ENCODE assay signal across 21 mouse cellular contexts in the genomic region with DNA sequence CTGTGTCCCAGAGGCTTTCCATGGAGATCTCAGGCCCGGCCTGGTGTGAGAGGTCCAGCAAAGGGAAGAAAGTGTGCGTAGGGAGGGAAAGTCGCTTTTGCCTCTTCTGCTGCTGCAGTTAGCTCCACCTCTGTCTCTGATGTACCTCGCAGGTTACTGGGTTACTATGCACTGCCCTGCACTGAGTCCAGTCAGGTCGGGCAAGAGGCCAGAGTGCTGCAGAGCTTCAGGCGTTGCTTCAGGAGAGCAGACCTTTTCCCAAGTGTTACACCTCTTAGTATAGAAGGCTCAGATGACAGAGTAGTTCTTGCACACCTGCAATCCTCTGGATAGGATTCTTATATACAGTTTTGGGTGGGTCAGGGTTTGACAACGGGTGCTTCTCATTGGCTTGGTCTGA.
DNase-seq lines count a peak whose midpoint lies in the region; ATAC-seq and TF ChIP-seq lines count a peak whose summit lies in the region.
"Had no signal": no experiment of that assay in that cellular context is flagged by ENCODE, and none has a peak within 500 bp of the region (broad histone marks: within the 10 kb centered on the region; RNA-seq: fewer than 3 reads in every experiment).

No protein-coding gene starts in this region.

- H3K4me1 ChIP-seq in kidney, embryonic 14.5 days (ENCODE audit: control insufficient read depth, insufficient read depth, low read length), result no peaks in the 10 kb centered on the region
- no peaks in the 10 kb centered on the region; the same call in 1 of the 2 replicates for H3K4me1 ChIP-seq in cerebellum, adult 2 months (ENCODE audit: control insufficient read depth, insufficient read depth, low read length)
- H3K4me1 ChIP-seq: forebrain, embryonic 15.5 days; heart, embryonic 10.5 days; hindbrain, embryonic 15.5 days; liver, embryonic 12.5 days; midbrain, embryonic 10.5 days; stomach, embryonic 15.5 days had no signal

- DNase-seq in kidney, adult 18-20 months, result peak; percentile 15
- peak; percentile 62 to 68 for DNase-seq in cerebellum, adult 2 months
- DNase-seq in cerebellum, postnatal 25 days, result peak; percentile 68 to 77
- peak; percentile 24 to 49 for DNase-seq in kidney, postnatal 25 days
- DNase-seq in frontal cortex, postnatal 14 days (ENCODE audit: low spot score in 2 of 2), result no peak
- no peak for DNase-seq in thymus, postnatal 0 days (ENCODE audit: low spot score)
- DNase-seq: adrenal gland, postnatal 25 days; gastrocnemius, postnatal 25 days; lung, adult 18-20 months; lung, postnatal 10 days; thymus, postnatal 4 days had no signal

- 71% methylated on average over 7 of the region's 7 CpGs for WGBS in kidney, embryonic 14.5 days
- WGBS in cerebellum, adult 2 months, result 55% methylated on average over 7 of the region's 7 CpGs

- no peak for ATAC-seq in kidney, embryonic 14.5 days (ENCODE audit: low FRiP score, low TSS enrichment)
- no peak for ATAC-seq in granulocyte monocyte progenitor cell, adult 5-6 weeks (replicated peaks; ENCODE audit: poor library complexity, severe bottlenecking)
- ATAC-seq: CD4-positive, CD25-positive, alpha-beta regulatory T cell, adult 4 months; forebrain, embryonic 15.5 days; liver, embryonic 12.5 days had no signal

- H3K27me3 ChIP-seq in kidney, embryonic 14.5 days (ENCODE audit: control insufficient read depth, insufficient read depth, low read length), result no peaks in the 10 kb centered on the region
- H3K27me3 ChIP-seq in cerebellum, adult 2 months (ENCODE audit: control insufficient read depth, insufficient read depth, low read length), result no peaks in the 10 kb centered on the region
- H3K27me3 ChIP-seq: forebrain, embryonic 15.5 days; hindbrain, embryonic 15.5 days; liver, embryonic 12.5 days; stomach, embryonic 15.5 days had no signal

- TF ChIP-seq CTCF in cerebellum, adult 2 months (IDR thresholded peaks at IDR 0.05; ENCODE audit: borderline replicate concordance, insufficient read depth, low read depth, low read length), result no peak

- no peaks in the 10 kb centered on the region for H3K36me3 ChIP-seq in kidney, embryonic 14.5 days (ENCODE audit: control insufficient read depth, insufficient read depth, low read length)
- H3K36me3 ChIP-seq: embryonic facial prominence, embryonic 10.5 days; forebrain, embryonic 15.5 days; heart, embryonic 10.5 days; hindbrain, embryonic 15.5 days; liver, embryonic 12.5 days; midbrain, embryonic 10.5 days; stomach, embryonic 15.5 days had no signal

- no peak for TF ChIP-seq POLR2A in cerebellum, adult 2 months (IDR thresholded peaks at IDR 0.05; ENCODE audit: borderline replicate concordance, insufficient read depth, low read length)

- no peak overlapping the region for H3K9ac ChIP-seq in kidney, embryonic 14.5 days (ENCODE audit: low read depth, low read length)
- H3K9ac ChIP-seq: forebrain, embryonic 15.5 days; hindbrain, embryonic 15.5 days; liver, embryonic 12.5 days; stomach, embryonic 15.5 days had no signal

- no peak overlapping the region for H3K4me2 ChIP-seq in kidney, embryonic 14.5 days (replicated peaks; ENCODE audit: low read depth, low read length)
- H3K4me2 ChIP-seq: forebrain, embryonic 15.5 days; hindbrain, embryonic 15.5 days; liver, embryonic 12.5 days; stomach, embryonic 15.5 days had no signal

- no peak overlapping the region for H3K27ac ChIP-seq in kidney, embryonic 14.5 days (ENCODE audit: low read depth, low read length)
- peak overlapping the region; percentile 1; the same call in 1 of the 2 replicates for H3K27ac ChIP-seq in cerebellum, adult 2 months (ENCODE audit: insufficient read depth, low read length)
- H3K27ac ChIP-seq: embryonic facial prominence, embryonic 10.5 days; forebrain, embryonic 15.5 days; heart, embryonic 10.5 days; hindbrain, embryonic 15.5 days; liver, embryonic 12.5 days; midbrain, embryonic 10.5 days; stomach, embryonic 15.5 days had no signal

- no peaks in the 10 kb centered on the region for H3K9me3 ChIP-seq in kidney, embryonic 14.5 days (ENCODE audit: control insufficient read depth, low read length)
- H3K9me3 ChIP-seq: embryonic facial prominence, embryonic 10.5 days; forebrain, embryonic 15.5 days; heart, embryonic 10.5 days; hindbrain, embryonic 15.5 days; liver, embryonic 12.5 days; midbrain, embryonic 10.5 days; stomach, embryonic 15.5 days had no signal

- no peak overlapping the region for H3K4me3 ChIP-seq in kidney, embryonic 14.5 days (ENCODE audit: low read length)
- H3K4me3 ChIP-seq in cerebellum, adult 2 months (replicated peaks; ENCODE audit: insufficient read depth, low read depth, low read length), result no peak overlapping the region
- H3K4me3 ChIP-seq: embryonic facial prominence, embryonic 10.5 days; forebrain, embryonic 15.5 days; heart, embryonic 10.5 days; hindbrain, embryonic 15.5 days; liver, embryonic 12.5 days; midbrain, embryonic 10.5 days; stomach, embryonic 15.5 days had no signal

Comparison
In these comparisons a context has a peak if more than half of its experiments do, and no peak if none do; other contexts are left out.
1. DNase-seq: peak in kidney, adult 18-20 months (single experiment), cerebellum, adult 2 months (2 of 2), cerebellum, postnatal 25 days (2 of 2) and kidney, postnatal 25 days (2 of 2); none in frontal cortex, postnatal 14 days (0 of 2) and thymus, postnatal 0 days (single experiment).